Mouse (Mus musculus) cerebellum, adult 11-12 months (tissue): ENCODE results near the gene Plod1.
"Not testable (repeated sequence)": the region's sequence is repeated elsewhere in the genome, so short reads cannot be mapped to it uniquely, and the experiment has no call there.

ENCODE experiments used
- DNase-seq: peaks from one replicate; pipeline ENCODE4 v3.0.0; 2022

Gene Plod1

GRCm38 (mm10) chr4:147888237-147888636, 48.3 kb downstream of the Plod1 start:
- no peak for DNase-seq

GRCm38 (mm10) chr4:147887277-147887676, 49.3 kb downstream of the Plod1 start:
- no peak for DNase-seq

GRCm38 (mm10) chr4:147886158-147886557, 50.4 kb downstream of the Plod1 start:
- DNase-seq, result no peak

GRCm38 (mm10) chr4:147884138-147884537, 52.4 kb downstream of the Plod1 start:
- no peak for DNase-seq

GRCm38 (mm10) chr4:147883041-147883440, 53.5 kb downstream of the Plod1 start:
- no peak for DNase-seq

- no peak for DNase-seq
These were observed 54.8 kb downstream of the Plod1 start for GRCm38 (mm10) chr4:147881792-147882191.

- DNase-seq, result no peak
These were observed 56.7 kb downstream of the Plod1 start for GRCm38 (mm10) chr4:147879865-147880264.

- no peak for DNase-seq
These were observed 57.1 kb downstream of the Plod1 start for GRCm38 (mm10) chr4:147879456-147879855.

GRCm38 (mm10) chr4:147878537-147878936, 58.0 kb downstream of the Plod1 start:
- no peak for DNase-seq

- DNase-seq, result no peak
These were observed 60.6 kb downstream of the Plod1 start for GRCm38 (mm10) chr4:147875852-147876575.

- no peak for DNase-seq
These were observed 67.3 kb downstream of the Plod1 start for GRCm38 (mm10) chr4:147869238-147869637.

GRCm38 (mm10) chr4:147868450-147869031, 68.0 kb downstream of the Plod1 start, which contains the start of the genes Miip and Fv1:
TSS of gene Miip (minus strand) at chr4:147868816.
TSS of gene Fv1 (plus strand) at chr4:147868979.
- peak; percentile 96 for DNase-seq

GRCm38 (mm10) chr4:147867563-147868449, 68.8 kb downstream of the Plod1 start:
- DNase-seq, result no peak

GRCm38 (mm10) chr4:147866793-147867192, 69.8 kb downstream of the Plod1 start:
- DNase-seq, result not testable (repeated sequence)

GRCm38 (mm10) chr4:147866056-147866455, 70.5 kb downstream of the Plod1 start:
- no peak for DNase-seq

GRCm38 (mm10) chr4:147865651-147866050, 70.9 kb downstream of the Plod1 start:
- no peak for DNase-seq

GRCm38 (mm10) chr4:147862051-147862450, 74.5 kb downstream of the Plod1 start:
- DNase-seq, result no peak
